Comparison of ENCODE assay signal across 11 mouse cellular contexts in genomic region chr2:59653306-59654165, GRCm38 (mm10). TPM values are rescaled to one million over a fixed set of nuclear protein-coding genes. Genes with fewer than 3 reads are reported as not detected.
DNase-seq lines count a peak whose midpoint lies in the region; ATAC-seq and TF ChIP-seq lines count a peak whose summit lies in the region.
"Had no signal": no experiment of that assay in that cellular context is flagged by ENCODE, and none has a peak within 500 bp of the region (broad histone marks: within the 10 kb centered on the region; RNA-seq: fewer than 3 reads in every experiment).

No protein-coding gene starts in this region.

- no peak for TF ChIP-seq CTCF in lung, postnatal 0 days (IDR thresholded peaks at IDR 0.05)
- TF ChIP-seq CTCF in intestine, postnatal 0 days (IDR thresholded peaks at IDR 0.05; ENCODE audit: low read depth) = peak; percentile 27

- peak overlapping the region; percentile 8; the same call in 1 of the 2 replicates for H3K27ac ChIP-seq in lung, postnatal 0 days (ENCODE audit: low read length)
- H3K27ac ChIP-seq in intestine, postnatal 0 days (ENCODE audit: low read depth, low read length) = peak overlapping the region; percentile 21; the same call in 1 of the 2 replicates
- H3K27ac ChIP-seq: limb, embryonic 12.5 days had no signal

- no peak overlapping the region for H3K4me2 ChIP-seq in lung, postnatal 0 days (replicated peaks; ENCODE audit: low read depth, low read length)
- H3K4me2 ChIP-seq in intestine, postnatal 0 days (replicated peaks; ENCODE audit: low read depth) = no peak overlapping the region
- H3K4me2 ChIP-seq: limb, embryonic 12.5 days had no signal

- H3K27me3 ChIP-seq in lung, postnatal 0 days (replicated peaks; ENCODE audit: insufficient read depth, low read length) = no peaks in the 10 kb centered on the region
- no peaks in the 10 kb centered on the region for H3K27me3 ChIP-seq in intestine, postnatal 0 days (replicated peaks; ENCODE audit: control insufficient read depth, insufficient read depth, low read length)
- H3K27me3 ChIP-seq: limb, embryonic 12.5 days had no signal

- DNase-seq in embryo, embryonic 11 days = peak; percentile 67
- no peak for DNase-seq in embryo, embryonic 9.5 days (ENCODE audit: extremely low spot score)
- DNase-seq in lung, postnatal 0 days (ENCODE audit: low spot score) = peak; percentile 67
- no peak for DNase-seq in lung, postnatal 10 days
- DNase-seq in retina, postnatal 1 day = peak; percentile 84
- no peak for DNase-seq in kidney, adult 18-20 months
- DNase-seq in left cerebral cortex, adult 8-10 months (ENCODE audit: low spot score in 2 of 2) = no peak
- DNase-seq: gastrocnemius, postnatal 25 days had no signal

- H3K36me3 ChIP-seq in lung, postnatal 0 days (ENCODE audit: insufficient read depth, low read length) = no peaks in the 10 kb centered on the region
- peaks cover 15% of the 10 kb centered on the region for H3K36me3 ChIP-seq in intestine, postnatal 0 days (ENCODE audit: control insufficient read depth, insufficient read depth)

- no peak overlapping the region for H3K4me3 ChIP-seq in lung, postnatal 0 days (ENCODE audit: low read depth, low read length)
- H3K4me3 ChIP-seq in intestine, postnatal 0 days (ENCODE audit: low read depth, low read length) = no peak overlapping the region
- H3K4me3 ChIP-seq: limb, embryonic 12.5 days had no signal

- TF ChIP-seq EP300 in lung, postnatal 0 days (IDR thresholded peaks at IDR 0.05) = peak; percentile 45

- peaks cover 7% of the 10 kb centered on the region; the same call in 1 of the 2 replicates for H3K4me1 ChIP-seq in lung, postnatal 0 days (ENCODE audit: insufficient read depth, low read depth, low read length)
- no peaks in the 10 kb centered on the region for H3K4me1 ChIP-seq in intestine, postnatal 0 days (replicated peaks; ENCODE audit: control insufficient read depth, insufficient read depth, low read length)

- peak; percentile 80 for ATAC-seq in lung, postnatal 0 days
- ATAC-seq in intestine, postnatal 0 days = no peak
- ATAC-seq: CD4-positive, CD25-positive, alpha-beta regulatory T cell, adult 4 months had no signal

- 56% methylated on average over 8 of the region's 8 CpGs for WGBS in lung, postnatal 0 days
- 50% methylated on average over 8 of the region's 8 CpGs for WGBS in intestine, postnatal 0 days

- no peak overlapping the region for H3K9ac ChIP-seq in lung, postnatal 0 days (replicated peaks; ENCODE audit: low read depth)
- H3K9ac ChIP-seq in intestine, postnatal 0 days (ENCODE audit: low read depth, low read length) = no peak overlapping the region
- H3K9ac ChIP-seq: limb, embryonic 12.5 days had no signal

- H3K9me3 ChIP-seq in lung, postnatal 0 days (ENCODE audit: low read length) = no peaks in the 10 kb centered on the region
- no peaks in the 10 kb centered on the region for H3K9me3 ChIP-seq in intestine, postnatal 0 days (ENCODE audit: control insufficient read depth)
- H3K9me3 ChIP-seq: limb, embryonic 12.5 days had no signal

RNA-seq across cellular contexts. Expression of gene Tanc1, which starts 41.7 kb away (rescaled TPM):
- polyA plus RNA-seq in lung, postnatal 0 days (2015; fragmentation: Nextera tagmentation; extraction: Ambion mirVana) = 20.9 and 24.0 TPM in 2 replicates
- 8.5 and 10.1 TPM in 2 replicates for polyA plus RNA-seq in intestine, postnatal 0 days (2015; fragmentation: Nextera tagmentation; extraction: Ambion mirVana)
- total RNA-seq in left cerebral cortex, adult 8-10 months (2022) = 10 to 100 TPM; 21.1 to 26.0 (median 23.8) TPM

Comparison
In these comparisons a context has a peak if more than half of its experiments do, and no peak if none do; other contexts are left out.
1. DNase-seq: peak in embryo, embryonic 11 days (single experiment), lung, postnatal 0 days (single experiment) and retina, postnatal 1 day (single experiment); none in embryo, embryonic 9.5 days (single experiment), lung, postnatal 10 days (single experiment), kidney, adult 18-20 months (single experiment) and left cerebral cortex, adult 8-10 months (0 of 2).